Mouse (Mus musculus) hindlimb bud, embryonic 11.5 days (tissue): Measurements from ENCODE around the gene Btf3l4.

Experiments
- DNase-seq: peaks from one replicate; pipeline ENCODE4 v3.0.0-alpha.2; 2012; ENCODE audit warnings: low read depth, low spot score; ENCODE audit errors: extremely low spot score

Gene Btf3l4

DNA sequence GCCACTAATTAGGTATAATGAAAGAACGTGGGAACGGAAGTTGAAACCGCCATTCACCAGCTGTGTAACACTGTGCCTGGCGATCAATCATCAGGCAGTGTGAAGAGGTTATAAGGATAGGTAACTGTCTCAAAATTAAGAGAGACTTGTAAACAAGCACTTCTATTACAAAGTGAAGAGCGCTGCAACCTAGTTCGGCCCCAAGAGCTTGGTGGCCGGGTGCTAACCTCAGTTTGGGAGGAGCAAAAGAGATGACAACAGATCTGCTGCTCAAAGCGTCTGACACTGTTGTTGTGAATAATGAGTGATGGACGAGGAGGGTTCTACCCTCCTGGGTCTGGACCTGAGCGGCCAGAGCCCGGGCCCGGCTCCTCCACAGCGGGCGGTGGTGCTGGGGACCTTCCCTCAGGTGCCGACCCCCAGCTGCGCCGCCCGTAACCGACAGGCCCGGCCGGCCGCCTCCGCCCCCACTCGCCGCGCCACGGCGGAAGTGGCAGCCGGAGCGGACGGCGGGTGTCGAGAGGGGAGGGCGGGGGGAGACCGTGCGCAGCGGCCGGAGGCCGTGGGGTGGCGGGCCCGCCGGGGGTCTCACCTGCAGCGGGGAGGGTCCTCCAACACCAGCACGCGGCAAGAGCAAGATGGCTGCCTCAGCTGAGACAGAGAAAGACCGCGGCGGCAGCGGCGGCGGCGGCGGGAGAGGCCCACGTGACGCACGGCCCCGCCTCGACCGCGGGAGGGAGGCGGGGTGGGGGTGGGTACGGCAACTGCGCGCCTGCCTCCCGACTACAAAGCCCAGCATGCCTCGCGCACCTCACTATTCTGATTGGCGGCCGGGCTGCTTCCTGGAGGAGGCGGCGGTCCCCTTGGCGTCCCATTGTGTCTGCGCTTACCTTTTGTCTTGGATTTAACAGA, at the start of gene Btf3l4:
Btf3l4 (minus strand) TSS at position 699 of the 912 bp plus-strand sequence.
- DNase-seq = peak; percentile 52

DNA sequence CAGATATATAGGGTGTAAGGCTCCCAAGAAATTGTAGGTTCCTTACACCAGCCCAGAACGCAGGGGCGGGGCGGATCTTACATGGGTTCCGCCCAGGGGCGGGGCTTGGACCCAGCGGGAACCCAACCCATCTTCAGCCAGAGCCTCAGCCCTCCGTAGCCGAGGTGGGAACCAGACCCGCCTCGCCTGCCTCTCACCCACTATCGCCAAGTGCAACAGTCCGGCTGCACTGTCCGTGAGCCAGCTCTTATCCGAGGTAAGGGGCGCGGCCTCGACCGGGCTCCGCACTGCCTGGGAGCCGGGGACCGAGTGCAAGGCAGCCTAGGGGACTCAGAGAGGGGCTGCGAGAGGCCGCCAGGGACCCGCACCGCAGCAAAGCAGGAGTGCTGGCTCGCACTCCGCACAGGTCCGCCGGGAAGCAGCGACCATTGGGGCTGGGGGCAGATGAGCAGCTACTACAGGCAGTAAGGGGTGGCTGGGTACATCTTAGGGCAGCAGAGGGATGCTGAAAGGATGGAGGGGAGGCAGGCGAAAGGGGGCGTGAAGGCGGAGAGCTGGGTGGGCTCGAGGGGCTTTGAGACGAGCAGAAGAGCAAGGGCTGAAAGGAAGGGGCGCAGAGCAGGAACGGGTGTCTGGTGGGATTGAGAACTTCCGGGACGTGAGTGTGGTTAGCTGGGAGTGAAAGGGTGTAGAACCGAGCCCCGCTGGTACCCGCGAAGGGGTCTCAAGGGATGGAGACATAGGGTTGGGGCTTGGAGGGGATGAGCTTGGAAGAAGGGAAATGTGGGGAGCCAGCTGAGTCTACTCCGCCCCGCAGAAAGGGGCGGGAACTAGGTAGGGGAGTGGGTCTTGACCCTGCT, 45.8 kb upstream of the Btf3l4 start, which contains the start of gene Rab3b:
Rab3b (plus strand) TSS at position 101 of the 860 bp plus-strand sequence.
- DNase-seq = no peak

DNA sequence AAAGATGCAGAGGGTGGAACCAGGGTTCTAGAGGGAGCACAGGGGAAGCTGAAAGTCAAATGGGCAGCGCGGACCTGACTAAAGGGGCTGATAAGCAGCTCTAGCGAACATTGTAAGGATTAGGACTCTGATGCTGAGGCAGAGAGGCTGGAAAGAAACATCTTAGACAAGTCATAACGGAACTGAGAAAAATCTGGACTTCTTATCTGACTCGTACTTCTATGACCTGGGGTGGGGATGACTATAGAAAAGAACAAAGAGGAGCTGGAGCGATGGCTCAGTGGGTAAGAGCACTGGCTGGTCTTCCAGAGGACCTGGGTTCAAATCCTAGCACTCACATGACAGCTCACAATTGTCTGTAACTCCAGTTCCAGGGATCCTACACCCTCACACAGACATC, 44.5 kb upstream of the Btf3l4 start:
- DNase-seq = no peak

DNA sequence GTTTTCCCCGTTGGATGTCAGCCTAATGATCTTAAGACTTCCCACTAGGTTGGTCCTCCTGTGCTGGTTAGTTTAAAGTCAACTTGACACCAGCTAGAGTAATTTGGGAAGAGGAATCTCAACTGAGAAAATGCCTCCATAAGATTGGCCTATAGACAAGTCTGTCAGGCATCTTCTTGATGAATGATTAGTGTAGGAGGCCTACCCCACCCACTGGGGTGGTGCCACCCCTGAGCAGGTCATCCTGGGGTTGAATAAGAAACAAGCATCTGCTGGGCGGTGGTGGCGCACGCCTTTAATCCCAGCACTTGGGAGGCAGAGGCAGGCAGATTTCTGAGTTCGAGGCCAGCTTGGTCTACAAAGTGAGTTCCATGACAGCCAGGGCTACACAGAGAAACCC, 40.3 kb upstream of the Btf3l4 start:
- DNase-seq = no peak

DNA sequence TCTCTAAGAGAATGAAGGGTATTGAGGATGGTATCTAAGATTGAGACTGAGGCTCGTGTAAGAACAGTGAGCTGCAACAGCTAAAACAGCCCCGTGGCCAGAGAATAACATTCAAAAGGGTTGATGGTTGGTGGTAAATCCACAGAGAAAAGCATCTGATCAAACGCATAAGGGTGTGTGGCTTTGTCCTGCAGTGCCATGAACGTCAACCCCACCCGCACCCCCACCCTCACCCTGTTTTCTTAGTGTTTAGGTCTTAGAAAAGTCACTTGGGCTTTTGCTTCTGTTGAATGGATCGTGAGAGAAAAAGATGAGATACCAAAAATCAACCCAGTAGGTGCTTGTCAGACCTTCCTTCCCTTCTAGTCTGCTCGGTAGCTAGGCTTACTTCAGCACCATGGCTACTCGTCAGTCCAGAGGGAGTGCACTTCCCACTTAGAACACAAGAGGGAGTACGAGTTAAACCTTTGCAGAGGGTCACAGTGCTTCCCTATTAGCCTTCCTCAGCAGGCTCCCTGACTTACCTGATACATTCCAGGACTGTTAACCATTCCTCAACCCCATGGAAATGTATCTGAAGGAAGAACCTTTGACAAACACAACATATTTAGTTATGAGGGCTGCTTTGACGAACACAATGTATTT, 36.4 kb upstream of the Btf3l4 start:
- DNase-seq = peak; percentile 86

DNA sequence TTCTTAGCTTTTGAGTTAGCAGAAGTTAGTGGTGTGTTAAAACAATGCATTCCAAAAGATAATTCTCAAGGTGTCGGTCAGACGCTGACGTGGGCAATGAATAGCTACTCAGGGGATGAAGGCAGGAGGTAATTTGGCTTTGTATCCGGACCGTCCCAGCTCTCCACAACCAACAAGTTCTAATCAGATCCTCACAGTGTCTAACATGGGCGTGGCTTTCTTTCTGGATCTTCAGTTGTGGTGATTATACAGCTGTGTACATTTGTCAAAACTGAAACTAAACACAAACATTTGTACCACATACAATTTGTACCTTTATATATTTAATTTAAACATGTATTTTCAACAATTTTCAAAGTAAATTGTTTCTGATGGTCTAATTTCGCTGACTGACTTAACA, 33.4 kb upstream of the Btf3l4 start:
- no peak for DNase-seq

- no peak for DNase-seq
Observed at GRCm38 (mm10) chr4:108848505-108848848, 15.1 kb upstream of the Btf3l4 start, which contains the start of gene A730015C16Rik. Gene A730015C16Rik, minus strand, starts transcription at chr4:108848619.

DNA sequence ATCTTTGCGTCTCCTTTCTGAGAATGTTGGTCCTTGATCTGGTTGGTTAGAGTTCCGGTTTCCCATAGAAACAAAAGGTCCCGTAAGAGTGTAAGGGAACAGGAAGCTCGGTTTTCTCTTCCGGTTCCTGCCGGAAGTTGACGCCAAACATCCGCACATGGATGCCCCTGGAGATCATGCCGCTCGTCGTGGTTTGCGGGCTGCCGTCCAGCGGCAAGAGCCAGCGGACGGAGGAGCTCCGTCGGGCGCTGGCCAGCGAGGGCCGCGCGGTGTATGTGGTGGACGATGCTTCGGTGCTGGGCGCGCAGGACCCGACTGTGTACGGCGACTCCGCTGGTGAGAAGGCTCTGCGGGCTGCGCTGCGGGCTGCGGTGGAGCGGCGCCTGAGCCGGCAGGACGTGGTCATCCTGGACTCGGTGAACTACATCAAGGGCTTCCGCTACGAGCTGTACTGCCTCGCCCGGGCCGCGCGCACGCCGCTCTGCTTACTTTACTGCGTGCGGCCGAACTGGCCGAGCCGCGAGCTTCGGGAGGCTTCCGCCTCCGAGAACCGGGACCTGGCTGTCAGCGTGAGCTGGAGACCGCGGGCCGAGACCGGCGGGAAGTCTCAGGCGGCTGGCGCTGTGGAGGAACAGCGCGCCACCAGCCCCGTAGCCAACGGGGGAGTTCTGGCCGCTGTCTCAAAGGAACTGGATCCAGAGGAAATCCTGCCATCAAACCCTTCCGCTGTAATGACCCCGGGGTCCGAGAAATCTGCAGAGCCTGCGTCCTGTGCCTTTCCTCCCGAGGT, 14.5 kb upstream of the Btf3l4 start, which contains the start of gene Kti12:
Kti12 (plus strand) TSS at position 71 of the 790 bp plus-strand sequence.
- DNase-seq = peak; percentile 82

DNA sequence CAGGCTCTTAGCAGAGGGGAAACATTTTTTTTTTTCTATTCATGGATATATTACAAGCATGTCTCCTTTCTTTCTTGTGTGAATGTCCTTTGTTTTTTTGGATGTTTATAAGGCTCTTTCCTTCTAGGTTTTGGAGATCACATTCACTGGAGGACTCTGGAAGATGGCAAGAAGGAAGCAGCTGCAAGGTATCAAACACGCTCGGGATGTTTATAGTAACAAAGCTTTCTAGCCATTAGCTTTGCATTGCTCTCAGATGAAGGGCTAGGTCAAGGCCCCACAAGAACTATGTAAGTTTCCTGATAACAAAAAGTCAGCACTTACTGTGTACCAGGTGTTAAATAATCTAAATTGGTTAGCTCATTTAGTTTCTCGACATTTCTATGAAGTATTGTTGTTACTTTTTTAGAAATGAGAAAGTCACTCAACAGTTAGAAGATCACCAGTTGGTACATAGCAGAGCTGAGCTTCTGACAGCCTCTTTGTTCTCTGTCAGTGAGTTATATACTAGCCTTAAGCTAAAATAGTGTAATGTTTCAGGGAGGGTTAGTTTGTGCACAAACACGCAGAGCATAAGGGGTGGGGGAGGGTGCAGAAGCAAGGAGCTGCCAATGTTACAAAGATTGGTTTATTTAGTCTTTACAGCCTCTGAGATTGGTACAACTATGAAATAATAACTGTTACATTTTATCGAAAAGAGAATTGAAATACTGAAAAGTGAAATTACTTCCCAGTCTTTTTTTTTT, 12.6 kb upstream of the Btf3l4 start:
- DNase-seq = no peak

GRCm38 (mm10) chr4:108843336-108843735, 9.9 kb upstream of the Btf3l4 start:
- no peak for DNase-seq

- DNase-seq = no peak
Observed at GRCm38 (mm10) chr4:108841920-108842578, 8.6 kb upstream of the Btf3l4 start.

DNA sequence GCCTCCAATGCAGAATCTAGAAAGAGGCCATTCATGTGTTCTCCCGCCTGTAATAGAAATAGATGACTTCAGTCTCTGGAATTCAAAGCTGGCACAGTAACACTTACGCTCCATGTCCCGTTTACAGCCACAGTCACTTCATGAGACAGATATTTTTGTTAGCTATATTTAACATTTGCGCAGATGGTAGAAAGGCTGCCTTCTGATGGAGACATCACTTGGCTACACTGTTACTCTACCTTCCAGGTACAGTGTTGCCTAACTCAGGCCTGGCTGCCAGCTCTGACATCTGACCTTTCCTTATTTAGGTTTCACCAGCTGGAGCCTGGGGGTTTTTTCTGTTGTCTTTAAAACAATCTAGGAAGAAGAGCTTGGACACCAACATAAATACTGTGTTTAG, 4.6 kb upstream of the Btf3l4 start:
- DNase-seq = no peak

DNA sequence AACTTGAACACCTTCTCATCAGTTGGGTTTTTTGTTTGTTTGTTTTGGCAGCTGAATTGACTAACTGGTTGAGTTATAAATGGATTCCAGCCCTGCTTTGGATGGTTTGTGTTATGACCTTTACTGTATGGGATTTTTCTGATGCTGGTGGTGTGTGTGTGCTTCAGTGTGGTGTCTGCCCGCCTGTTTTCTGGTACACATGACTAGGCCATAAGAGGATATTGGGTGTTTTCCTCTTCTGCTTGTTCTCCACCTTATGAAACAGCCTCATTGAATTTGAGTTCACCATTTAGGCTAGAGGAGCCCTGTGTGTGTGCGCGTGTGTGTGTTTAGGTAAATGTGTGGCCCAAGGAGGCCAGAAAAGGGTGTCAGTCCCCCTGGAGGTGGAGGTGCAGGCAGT, 2.1 kb upstream of the Btf3l4 start:
- DNase-seq = no peak

DNA sequence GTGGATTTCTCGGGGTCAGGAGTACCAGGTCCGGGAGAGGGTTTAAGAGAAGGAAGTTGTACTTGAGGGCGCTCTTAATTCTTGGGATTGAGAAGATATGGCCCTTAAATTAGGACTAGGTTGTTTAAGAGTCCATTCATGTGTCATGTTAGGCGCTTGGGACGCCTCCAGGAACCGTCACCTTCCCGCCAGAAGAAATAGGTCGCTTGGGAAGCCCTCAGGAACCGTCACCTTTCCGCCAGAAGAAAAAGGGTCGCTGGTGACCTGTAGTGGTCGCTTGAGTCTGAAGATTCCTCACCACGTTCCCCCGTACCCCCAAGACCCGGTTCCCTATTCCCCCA, 1.5 kb upstream of the Btf3l4 start:
- DNase-seq = no peak

GRCm38 (mm10) chr4:108834115-108834970, 929 bp upstream of the Btf3l4 start, which contains the start of gene Txndc12:
Gene Txndc12, plus strand, starts transcription at chr4:108834601.
- DNase-seq = peak; percentile 96

DNA sequence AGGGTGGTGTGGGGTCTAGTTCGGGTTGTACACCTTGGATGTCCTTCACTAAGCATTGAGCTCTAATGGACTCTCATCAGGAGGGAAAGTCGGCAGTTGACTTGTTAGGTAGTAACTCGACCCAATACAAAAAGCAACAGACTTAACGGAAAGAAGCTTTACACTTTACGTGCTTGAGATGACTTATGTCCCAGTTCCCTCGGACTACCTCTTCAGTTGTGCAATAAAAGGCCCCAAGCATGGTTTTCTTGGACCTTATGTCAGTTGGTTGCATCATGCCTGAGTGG, 357 bp upstream of the Btf3l4 start:
- peak; percentile 77 for DNase-seq

GRCm38 (mm10) chr4:108830698-108831097, 2.7 kb downstream of the Btf3l4 start:
- no peak for DNase-seq

DNA sequence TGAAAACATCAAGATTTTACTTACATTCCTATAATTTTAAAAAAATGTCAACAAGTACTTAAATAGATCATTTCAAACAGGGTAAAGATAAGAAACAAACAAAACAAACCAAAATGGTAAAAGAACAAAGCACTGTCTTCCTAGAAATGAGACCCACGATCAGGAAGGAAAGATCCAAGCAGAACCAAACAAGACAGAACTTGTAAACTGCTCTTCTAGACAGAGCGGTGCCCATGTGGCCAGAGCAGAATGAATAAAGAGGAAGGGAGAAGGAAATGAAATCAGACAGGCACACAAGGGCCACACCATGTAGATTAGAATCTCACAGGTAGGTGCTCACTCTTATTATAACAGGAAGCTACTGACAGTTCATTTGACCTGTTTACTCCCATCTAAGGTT, 6.8 kb downstream of the Btf3l4 start:
- no peak for DNase-seq

- DNase-seq = no peak
Observed at GRCm38 (mm10) chr4:108826096-108826495, 7.3 kb downstream of the Btf3l4 start.
